Mouse (Mus musculus) CH12.LX (cell line): ENCODE measurements around the gene Spata18. TPM values are rescaled to one million over a fixed set of nuclear protein-coding genes. Genes with fewer than 3 reads are reported as not detected.

Source experiments
- DNase-seq: peaks from one replicate; pipeline ENCODE4 v3.0.0-alpha.2; 2013; ENCODE audit errors: extremely low read depth
- H3K27ac ChIP-seq: 2 replicates; pipeline ENCODE4 v1.5.1; 2012; ENCODE audit warnings: low read depth, mild to moderate bottlenecking, control low read depth, moderate library complexity; ENCODE audit not compliant: insufficient read depth
- H3K27me3 ChIP-seq: replicated peaks from 2 replicates; pipeline ENCODE3; 2012; ENCODE audit warnings: inconsistent platforms
- H3K36me3 ChIP-seq, 2 experiments: replicated peaks in 1 of 2; 2 replicates each; pipeline versions ENCODE3 to v1.6.1; 2012; ENCODE audit warnings: inconsistent platforms in 1 of 2, low read length in 1 of 2, mild to moderate bottlenecking in 1 of 2, mixed read lengths in 1 of 2, moderate library complexity in 1 of 2; ENCODE audit not compliant: control insufficient read depth in 1 of 2, insufficient read depth in 1 of 2
- H3K4me1 ChIP-seq, 2 experiments: 2 replicates each; pipeline ENCODE4 v1.6.1; 2012; ENCODE audit warnings: inconsistent platforms in 1 of 2, moderate library complexity in 1 of 2; ENCODE audit not compliant: insufficient read depth in 2 of 2, control insufficient read depth in 1 of 2
- H3K4me2 ChIP-seq: 2 replicates; pipeline ENCODE4 v1.6.1; 2012; ENCODE audit warnings: low read depth, mild to moderate bottlenecking, control low read depth; ENCODE audit not compliant: poor library complexity, insufficient read depth, severe bottlenecking
- H3K4me3 ChIP-seq, 3 experiments: fragments of 150-350 bp in 1 of 3; sonication (generic) in 1 of 3; replicated peaks in 1 of 3; 2 replicates each; pipeline versions ENCODE3 to v1.5.1; 2011 to 2012; ENCODE audit warnings: low read depth in 2 of 3, low read length in 2 of 3, mild to moderate bottlenecking in 2 of 3, moderate library complexity in 2 of 3, control low read depth in 1 of 3, improper control_type of control experiment in 1 of 3, inconsistent platforms in 1 of 3, mixed read lengths in 1 of 3; ENCODE audit not compliant: poor library complexity in 1 of 3
- H3K79me2 ChIP-seq: replicated peaks from 2 replicates; pipeline ENCODE4 v1.6.1; 2012; ENCODE audit warnings: mild to moderate bottlenecking, moderate library complexity; ENCODE audit not compliant: control insufficient read depth, poor library complexity, insufficient read depth, severe bottlenecking; ENCODE audit errors: extremely low read depth
- H3K9ac ChIP-seq: 2 replicates; pipeline ENCODE4 v1.6.1; 2012; ENCODE audit warnings: low read depth, mild to moderate bottlenecking, control low read depth, moderate library complexity; ENCODE audit not compliant: insufficient read depth
- H3K9me3 ChIP-seq: replicated peaks from 2 replicates; pipeline ENCODE3; 2012; ENCODE audit warnings: low read length, inconsistent platforms, mixed read lengths
- BHLHE40 ChIP-seq: IDR thresholded peaks from 2 replicates; pipeline ENCODE4 v1.6.1; 2011; ENCODE audit warnings: mild to moderate bottlenecking, low read depth, low read length, improper control_type of control experiment
- CHD2 ChIP-seq: IDR thresholded peaks from 2 replicates; pipeline ENCODE4 v1.6.1; 2011; ENCODE audit warnings: low read length, improper control_type of control experiment
- CTCF ChIP-seq, 2 experiments: IDR thresholded peaks in 1 of 2; conservative IDR thresholded peaks in 1 of 2; 2 replicates each; pipeline ENCODE4 v1.5.1; 2011 to 2012; ENCODE audit warnings: low read depth in 2 of 2, low read length in 2 of 2, improper control_type of control experiment in 1 of 2, inconsistent platforms in 1 of 2, mild to moderate bottlenecking in 1 of 2, moderate library complexity in 1 of 2
- E2F4 ChIP-seq: IDR thresholded peaks from 2 replicates; pipeline ENCODE4 v1.6.1; 2011; ENCODE audit warnings: low read depth, low read length, improper control_type of control experiment; ENCODE audit not compliant: insufficient replicate concordance
- ELF1 ChIP-seq: IDR thresholded peaks from 2 replicates; pipeline ENCODE4 v1.6.1; 2014; ENCODE audit warnings: low read depth, mild to moderate bottlenecking, inconsistent platforms, low read length, improper control_type of control experiment
- EP300 ChIP-seq: IDR thresholded peaks from 2 replicates; pipeline ENCODE4 v1.6.1; 2011; ENCODE audit warnings: low read length, improper control_type of control experiment
- HCFC1 ChIP-seq: IDR thresholded peaks from 2 replicates; pipeline ENCODE4 v1.6.1; 2012; ENCODE audit warnings: low read depth, mild to moderate bottlenecking, inconsistent platforms, low read length, improper control_type of control experiment
- JUN ChIP-seq: IDR thresholded peaks from 2 replicates; pipeline ENCODE4 v1.6.1; 2011; ENCODE audit warnings: low read depth, mild to moderate bottlenecking, low read length, improper control_type of control experiment, moderate library complexity; ENCODE audit not compliant: insufficient read depth
- JUND ChIP-seq: conservative IDR thresholded peaks from 2 replicates; pipeline ENCODE4 v1.6.1; 2011; ENCODE audit warnings: low read depth, low read length, improper control_type of control experiment
- MAFK ChIP-seq: IDR thresholded peaks from 2 replicates; pipeline ENCODE4 v1.6.1; 2011; ENCODE audit warnings: low read length, improper control_type of control experiment; ENCODE audit not compliant: insufficient replicate concordance
- MAZ ChIP-seq: IDR thresholded peaks from 2 replicates; pipeline ENCODE4 v1.6.1; 2012; ENCODE audit warnings: low read depth, mild to moderate bottlenecking, inconsistent platforms, low read length, improper control_type of control experiment, moderate library complexity
- MXI1 ChIP-seq: IDR thresholded peaks from 2 replicates; pipeline ENCODE4 v1.6.1; 2011; ENCODE audit warnings: mild to moderate bottlenecking, low read depth, low read length, improper control_type of control experiment
- POLR2A ChIP-seq: IDR thresholded peaks from 2 replicates; pipeline ENCODE4 v1.6.1; 2011; ENCODE audit warnings: low read depth, mild to moderate bottlenecking, improper control_type of control experiment, low read length
- POLR2AphosphoS2 ChIP-seq: IDR thresholded peaks from 2 replicates; pipeline ENCODE4 v1.6.1; 2011; ENCODE audit warnings: low read depth, low read length, improper control_type of control experiment
- RAD21 ChIP-seq: IDR thresholded peaks from 2 replicates; pipeline ENCODE4 v1.6.1; 2011; ENCODE audit warnings: low read depth, mild to moderate bottlenecking, low read length, improper control_type of control experiment, moderate library complexity
- RCOR1 ChIP-seq: conservative IDR thresholded peaks from 2 replicates; pipeline ENCODE4 v1.6.1; 2012; ENCODE audit warnings: low read depth, mild to moderate bottlenecking, inconsistent platforms, low read length, improper control_type of control experiment
- SMC3 ChIP-seq: IDR thresholded peaks from 2 replicates; pipeline ENCODE4 v1.6.1; 2011; ENCODE audit warnings: low read depth, low read length, improper control_type of control experiment
- USF1 ChIP-seq: IDR thresholded peaks from 2 replicates; pipeline ENCODE4 v1.6.1; 2014; ENCODE audit warnings: low read depth, mild to moderate bottlenecking, inconsistent platforms, low read length, improper control_type of control experiment
- USF2 ChIP-seq: conservative IDR thresholded peaks from 2 replicates; pipeline ENCODE4 v1.6.1; 2011; ENCODE audit warnings: low read depth, low read length, improper control_type of control experiment
- ZKSCAN1 ChIP-seq: IDR thresholded peaks from 2 replicates; pipeline ENCODE4 v1.6.1; 2012; ENCODE audit warnings: low read depth, inconsistent platforms, low read length, improper control_type of control experiment, borderline replicate concordance
- ZMIZ1 ChIP-seq: IDR thresholded peaks from 2 replicates; pipeline ENCODE4 v1.6.1; 2012; ENCODE audit warnings: low read depth, mild to moderate bottlenecking, inconsistent platforms, low read length, improper control_type of control experiment
- dilution Hi-C: fragments of 300-500 bp; cut with MboI; formaldehyde crosslinking; loops from 2 replicates; pipeline ENCODE4 v1.14.3; 2020; ENCODE audit warnings: low sequenced_read_pairs; ENCODE audit not compliant: extremely low pct_unique_long_range_greater_than_20kb, extremely low pct_ligation_motif_present
- in situ Hi-C: fragments of 300-500 bp; cut with MboI; formaldehyde crosslinking; loops from 3 replicates; pipeline ENCODE4 v1.14.3; 2019; ENCODE audit warnings: low sequenced_read_pairs, low pct_ligation_motif_present, low pct_unique_long_range_greater_than_20kb, mixed read lengths
- polyA plus RNA-seq: library from polyadenylated mRNA; unstranded; fragments of >175 nt; gene quantifications from 2 replicates; pipeline ENCODE4 v1.2.1, GENCODE M21; 2012; ENCODE audit warnings: low read depth; ENCODE audit not compliant: insufficient read length
- total RNA-seq, 2 experiments: library from RNA; depleted of rRNA; stranded (reverse); fragments of 300-350 nt in 1 of 2; fragments of >200 nt in 1 of 2; gene quantifications; 2 replicates each; pipeline ENCODE4 v1.2.3; 2012 to 2014

The Spata18 gene
- total and polyA plus RNA-seq, 3 experiments: not detected

GRCm38 (mm10) chr5:73701063-73701890 is 50.1 kb downstream of the Spata18 start:
- no peak overlapping the region for H3K9ac ChIP-seq
- H3K27ac ChIP-seq: no peak overlapping the region
- H3K4me3 ChIP-seq: no peak overlapping the region
- no peak overlapping the region for H3K4me2 ChIP-seq
- dilution Hi-C loops (no loop called here), in situ Hi-C loops (no loop called here)
- no peaks in the 10 kb centered on the region for H3K36me3 ChIP-seq
- no peak for DNase-seq
- H3K9me3 ChIP-seq: no peaks in the 10 kb centered on the region
- no peaks in the 10 kb centered on the region for H3K79me2 ChIP-seq
- peaks cover 11 to 27% of the 10 kb centered on the region in 2 experiments for H3K4me1 ChIP-seq
- no peak for TF ChIP-seq MXI1
- TF ChIP-seq ZMIZ1: no peak
- no peak for TF ChIP-seq SMC3
- TF ChIP-seq USF1: no peak
- no peak for TF ChIP-seq POLR2AphosphoS2
- TF ChIP-seq MAFK: no peak
- TF ChIP-seq JUND: no peak
- H3K27me3 ChIP-seq: no peaks in the 10 kb centered on the region

- no peaks in the 10 kb centered on the region for H3K79me2 ChIP-seq
- no peaks in the 10 kb centered on the region for H3K27me3 ChIP-seq
- peaks cover 11 to 28% of the 10 kb centered on the region in 2 experiments for H3K4me1 ChIP-seq
- no peak for DNase-seq
- in situ Hi-C loops (no loop called here), dilution Hi-C loops (no loop called here)
- H3K9ac ChIP-seq: no peak overlapping the region
- no peaks in the 10 kb centered on the region for H3K36me3 ChIP-seq
- H3K4me3 ChIP-seq: no peak overlapping the region
- TF ChIP-seq HCFC1 (no peak), JUN (no peak), EP300 (no peak), POLR2AphosphoS2 (no peak), E2F4 (no peak), BHLHE40 (no peak), POLR2A (no peak), MXI1 (no peak), ZKSCAN1 (no peak), USF2 (no peak), SMC3 (no peak), CHD2 (no peak), MAZ (no peak), CTCF (conservative IDR thresholded peaks at IDR 0.05 in 1 of 2, IDR thresholded peaks at IDR 0.05 in 1 of 2; ENCODE audit: low read depth in 2 of 2, low read length in 2 of 2) (no peak), ELF1 (no peak), RCOR1 (no peak), RAD21 (no peak)
- no peaks in the 10 kb centered on the region for H3K9me3 ChIP-seq
- H3K27ac ChIP-seq: no peak overlapping the region
- no peak overlapping the region for H3K4me2 ChIP-seq
These were observed 50.9 kb downstream of the Spata18 start for GRCm38 (mm10) chr5:73701946-73702710.
